Mouse (Mus musculus): ENCODE data around the gene Cldn13.

GRCm38 (mm10) chr5:134946063-134946856 lies 30.9 kb upstream of the Cldn13 start:
- TF ChIP-seq POLR2A (IDR thresholded peaks at IDR 0.05; ENCODE audit: extremely low read depth, insufficient read depth, low read length) (no peak), CTCF (IDR thresholded peaks at IDR 0.05; ENCODE audit: extremely low read depth, insufficient read depth, low read length) (no peak)

Measured in cortical plate, adult 2 months (tissue).